Mouse (Mus musculus) forebrain, postnatal 0 days (tissue): ENCODE results near the gene Mycn. TPM values are rescaled to one million over a fixed set of nuclear protein-coding genes. Genes with fewer than 3 reads are reported as not detected.
A peak's percentile ranks its signal among the peaks of the same experiment; 100 is the strongest.

Experiments used
- ATAC-seq: fragments of 200-750 bp; cut with Nextera tagmentation; 2 replicates; pipeline ENCODE4 v1.8.0; 2017; ENCODE audit warnings: mild to moderate bottlenecking, moderate library complexity
- DNase-seq: peaks from one replicate; pipeline ENCODE4 v3.0.0-alpha.2; 2015
- H3K27ac ChIP-seq: fragments of 300-500 bp; sonication (generic); 2 replicates; pipeline ENCODE4 v1.5.1; 2014; ENCODE audit warnings: low read depth, mild to moderate bottlenecking, antibody characterized with exemption, low read length, moderate library complexity, mixed read lengths
- H3K27me3 ChIP-seq: fragments of 300-500 bp; sonication (generic); 2 replicates; pipeline ENCODE4 v1.6.1; 2014; ENCODE audit warnings: mild to moderate bottlenecking, low read length, mixed read lengths; ENCODE audit not compliant: insufficient read depth
- H3K36me3 ChIP-seq: fragments of 300-500 bp; sonication (generic); 2 replicates; pipeline ENCODE4 v1.6.1; 2014; ENCODE audit warnings: mild to moderate bottlenecking, moderate library complexity; ENCODE audit not compliant: insufficient read depth
- H3K4me1 ChIP-seq: fragments of 300-500 bp; sonication (generic); 2 replicates; pipeline ENCODE4 v1.6.1; 2014; ENCODE audit warnings: antibody characterized with exemption; ENCODE audit not compliant: insufficient read depth
- H3K4me2 ChIP-seq: fragments of 300-500 bp; sonication (generic); 2 replicates; pipeline ENCODE4 v1.6.1; 2014; ENCODE audit warnings: low read depth, mild to moderate bottlenecking, moderate library complexity
- H3K4me3 ChIP-seq: fragments of 300-500 bp; sonication (generic); 2 replicates; pipeline ENCODE4 v1.5.1; 2014; ENCODE audit warnings: low read depth, low read length, mixed read lengths
- H3K9ac ChIP-seq: fragments of 300-500 bp; sonication (generic); 2 replicates; pipeline ENCODE4 v1.6.1; 2014; ENCODE audit warnings: mild to moderate bottlenecking
- H3K9me3 ChIP-seq: fragments of 300-500 bp; sonication (generic); 2 replicates; pipeline ENCODE4 v1.6.1; 2016; ENCODE audit warnings: low read length
- CTCF ChIP-seq: sonication (generic); IDR thresholded peaks from 2 replicates; pipeline ENCODE4 v1.5.1; 2016; ENCODE audit warnings: antibody characterized with exemption, control low read depth, low read depth
- WGBS: fragments of 180-500 bp; shearing (Covaris S2); extraction: QIAGEN DNeasy Blood & Tissue Kit; methylation state at CpG from one replicate; pipeline ENCODE4 v1.1.7; 2014; 5-methylcytosine and 5-hydroxymethylcytosine counted together
- polyA plus RNA-seq: library from polyadenylated mRNA; unstranded; fragments of >200 nt; fragmentation: Nextera tagmentation; extraction: Ambion mirVana; gene quantifications from 2 replicates; pipeline ENCODE4 v1.2.1, GENCODE M21; 2015
- total RNA-seq: library from RNA; depleted of rRNA; stranded (reverse); fragments of >200 nt; gene quantifications from 2 replicates; pipeline ENCODE4 v1.2.3, GENCODE M21; 2014

The Mycn gene
- total and polyA plus RNA-seq, 2 experiments from 2014 or later = 61.4 to 64.0 TPM

- DNase-seq = no peak
- Histone ChIP-seq H3K27me3 (no peaks in the 10 kb centered on the region), H3K27ac (peak overlapping the region; percentile 50; the same call in 1 of the 2 replicates), H3K9me3 (no peaks in the 10 kb centered on the region), H3K4me3 (no peak overlapping the region), H3K36me3 (no peaks in the 10 kb centered on the region), H3K4me1 (peaks cover 22% of the 10 kb centered on the region), H3K9ac (no peak overlapping the region), H3K4me2 (no peak overlapping the region)
- WGBS = 38% methylated on average over 6 of the region's 6 CpGs
- ATAC-seq = no peak
- TF ChIP-seq CTCF = no peak
Observed at GRCm38 (mm10) chr12:12906771-12907170, 34.9 kb downstream of the Mycn start.

- Histone ChIP-seq H3K36me3 (no peaks in the 10 kb centered on the region), H3K4me3 (no peak overlapping the region), H3K27ac (peak overlapping the region; percentile 50; the same call in 1 of the 2 replicates), H3K27me3 (no peaks in the 10 kb centered on the region), H3K4me2 (no peak overlapping the region), H3K4me1 (peaks cover 22% of the 10 kb centered on the region), H3K9me3 (no peaks in the 10 kb centered on the region), H3K9ac (no peak overlapping the region)
- WGBS = 53% methylated on average over 8 of the region's 8 CpGs
- no peak for ATAC-seq
- TF ChIP-seq CTCF = no peak
- DNase-seq = no peak
Observed at GRCm38 (mm10) chr12:12906321-12906720, 35.4 kb downstream of the Mycn start.

GRCm38 (mm10) chr12:12905117-12905516 lies 36.6 kb downstream of the Mycn start:
- Histone ChIP-seq H3K4me3 (no peak overlapping the region), H3K4me2 (peak overlapping the region; percentile 43; the same call in 1 of the 2 replicates), H3K4me1 (peaks cover 22% of the 10 kb centered on the region), H3K36me3 (no peaks in the 10 kb centered on the region), H3K27me3 (no peaks in the 10 kb centered on the region), H3K9me3 (no peaks in the 10 kb centered on the region), H3K9ac (no peak overlapping the region; the same call in 1 of the 2 replicates), H3K27ac (peak overlapping the region; percentile 80)
- WGBS = 13% methylated on average over 6 of the region's 6 CpGs
- ATAC-seq (no peak; the same call in 1 of the 2 replicates), DNase-seq (no peak)
- TF ChIP-seq CTCF = no peak

- peak; percentile 96 for ATAC-seq
- no peaks in the 10 kb centered on the region for H3K27me3 ChIP-seq
- peak; percentile 90 for DNase-seq
Observed at GRCm38 (mm10) chr12:12904512-12904953, 37.2 kb downstream of the Mycn start.

GRCm38 (mm10) chr12:12904086-12904485 lies 37.6 kb downstream of the Mycn start:
- ATAC-seq (peak; percentile 11), DNase-seq (no peak)
- Histone ChIP-seq H3K4me3 (no peak overlapping the region), H3K9me3 (no peaks in the 10 kb centered on the region), H3K27ac (peak overlapping the region; percentile 80), H3K4me2 (peak overlapping the region; percentile 43), H3K36me3 (no peaks in the 10 kb centered on the region), H3K27me3 (no peaks in the 10 kb centered on the region), H3K9ac (peak overlapping the region; percentile 48), H3K4me1 (peaks cover 22% of the 10 kb centered on the region)
- no peak for TF ChIP-seq CTCF
- WGBS = 18% methylated on average over 1 of the region's 1 CpGs

More at GRCm38 (mm10) chr12:12904512-12904953, 37.2 kb downstream of the Mycn start:
- no peak; the same call in 1 of the 2 replicates for TF ChIP-seq CTCF
- H3K9me3 ChIP-seq = no peaks in the 10 kb centered on the region
- H3K36me3 ChIP-seq = no peaks in the 10 kb centered on the region
- peak overlapping the region; percentile 80 for H3K27ac ChIP-seq
- 2% methylated on average over 23 of the region's 23 CpGs for whole genome bisulfite sequencing
- H3K4me2 ChIP-seq = peak overlapping the region; percentile 43
- H3K9ac ChIP-seq = peak overlapping the region; percentile 48
- peaks cover 22% of the 10 kb centered on the region for H3K4me1 ChIP-seq
- no peak overlapping the region for H3K4me3 ChIP-seq

- no peak for TF ChIP-seq CTCF
- Histone ChIP-seq H3K9ac (no peak overlapping the region), H3K4me2 (no peak overlapping the region), H3K4me3 (no peak overlapping the region), H3K4me1 (peaks cover 22% of the 10 kb centered on the region), H3K36me3 (no peaks in the 10 kb centered on the region), H3K9me3 (no peaks in the 10 kb centered on the region), H3K27ac (no peak overlapping the region), H3K27me3 (no peaks in the 10 kb centered on the region)
- no peak for ATAC-seq
- no peak for DNase-seq
- WGBS = 94% methylated on average over 1 of the region's 1 CpGs
Observed at GRCm38 (mm10) chr12:12902403-12902802, 39.3 kb downstream of the Mycn start.

- TF ChIP-seq CTCF = no peak
- Histone ChIP-seq H3K27ac (no peak overlapping the region), H3K4me3 (no peak overlapping the region), H3K27me3 (no peaks in the 10 kb centered on the region), H3K9ac (no peak overlapping the region), H3K36me3 (no peaks in the 10 kb centered on the region), H3K4me1 (no peaks in the 10 kb centered on the region), H3K4me2 (no peak overlapping the region), H3K9me3 (no peaks in the 10 kb centered on the region)
- no peak for ATAC-seq
- 38% methylated on average over 2 of the region's 2 CpGs for WGBS
- DNase-seq = no peak
Observed at GRCm38 (mm10) chr12:12898356-12899126, 43.2 kb downstream of the Mycn start.
